Mouse (Mus musculus) granulocyte monocyte progenitor cell, adult 5-6 weeks (primary cell): ENCODE data around the gene Mapt. TPM values are rescaled to one million over a fixed set of nuclear protein-coding genes. Genes with fewer than 3 reads are reported as not detected.

Experiments
- ATAC-seq: replicated peaks from 2 replicates; pipeline ENCODE4 v1.8.0; 2016; ENCODE audit warnings: mild to moderate bottlenecking, moderate TSS enrichment, inconsistent platforms; ENCODE audit not compliant: poor library complexity, severe bottlenecking
- total RNA-seq, 2 experiments: library from RNA; stranded (forward) in 1 of 2; stranded (reverse) in 1 of 2; fragments of 200-712, 200-1000 nt in 1 of 2; fragments of >200 nt in 1 of 2; fragmentation: Nextera tagmentation in 1 of 2; gene quantifications; 2 replicates each; pipeline ENCODE4 v1.2.3; 2014 to 2017

Mapt gene
- total RNA-seq, 2 experiments from 2014 or later: not detected

DNA sequence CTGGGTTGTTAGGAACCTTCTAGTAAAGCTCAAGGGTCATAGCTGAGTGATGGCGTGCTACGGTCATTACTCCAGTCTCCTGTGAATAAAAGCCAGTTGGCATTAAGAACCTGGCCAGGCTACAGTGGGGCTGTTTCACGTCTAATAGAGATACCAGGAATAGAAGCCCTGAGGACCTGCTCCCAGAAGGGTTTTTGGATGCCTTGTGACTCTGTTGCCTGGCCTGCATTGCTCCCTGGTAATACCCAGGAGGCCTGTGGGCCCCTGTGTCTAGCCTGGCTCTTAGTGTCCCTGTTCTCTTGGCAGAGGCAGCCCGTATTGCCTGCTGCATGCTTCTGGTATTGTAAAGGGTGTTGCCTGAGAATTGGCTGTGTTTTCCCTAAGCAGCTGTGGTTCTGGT is 75.9 kb downstream of the Mapt start:
- ATAC-seq: no peak

DNA sequence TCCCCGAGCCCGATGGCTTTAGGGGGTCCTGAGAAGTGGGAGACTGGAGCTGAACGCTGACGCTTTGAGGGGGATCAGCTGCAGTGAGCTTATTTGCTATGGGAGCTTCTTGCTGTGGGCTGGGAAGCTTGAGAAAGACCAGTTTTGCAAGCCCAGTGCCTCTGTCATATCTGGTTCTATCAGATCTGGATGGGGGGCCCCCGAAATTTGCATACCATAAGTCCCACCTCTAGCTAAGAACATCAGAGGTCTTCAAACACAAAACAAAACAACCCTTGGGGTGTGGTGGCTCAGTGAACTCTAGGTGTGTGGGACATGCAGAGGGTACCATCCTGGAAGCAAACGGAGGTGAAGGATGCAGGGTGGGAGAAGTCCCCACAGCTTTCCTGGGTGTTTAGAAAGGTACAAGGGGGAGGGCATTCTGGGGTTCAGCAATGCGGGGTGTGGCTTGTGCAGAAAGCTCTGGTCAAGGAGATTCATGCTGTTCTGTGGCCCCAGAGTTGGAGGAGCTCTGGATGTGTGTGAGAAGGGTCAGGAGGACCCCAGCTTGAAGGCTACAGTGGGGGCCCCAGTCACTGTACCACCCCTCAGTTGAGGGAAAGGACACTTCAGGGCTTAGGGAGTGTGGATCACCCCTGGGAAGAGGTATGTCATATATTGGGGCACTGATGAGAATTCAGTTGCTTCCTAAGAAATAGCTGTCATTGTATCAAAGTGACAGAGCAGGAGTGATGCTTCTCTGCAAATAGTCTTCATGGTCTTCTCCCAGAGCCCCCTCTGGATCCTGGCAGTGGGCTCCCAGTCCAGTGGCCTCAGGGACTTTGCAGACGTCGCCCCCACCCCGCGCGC is 78.4 kb downstream of the Mapt start:
- ATAC-seq: no peak

DNA sequence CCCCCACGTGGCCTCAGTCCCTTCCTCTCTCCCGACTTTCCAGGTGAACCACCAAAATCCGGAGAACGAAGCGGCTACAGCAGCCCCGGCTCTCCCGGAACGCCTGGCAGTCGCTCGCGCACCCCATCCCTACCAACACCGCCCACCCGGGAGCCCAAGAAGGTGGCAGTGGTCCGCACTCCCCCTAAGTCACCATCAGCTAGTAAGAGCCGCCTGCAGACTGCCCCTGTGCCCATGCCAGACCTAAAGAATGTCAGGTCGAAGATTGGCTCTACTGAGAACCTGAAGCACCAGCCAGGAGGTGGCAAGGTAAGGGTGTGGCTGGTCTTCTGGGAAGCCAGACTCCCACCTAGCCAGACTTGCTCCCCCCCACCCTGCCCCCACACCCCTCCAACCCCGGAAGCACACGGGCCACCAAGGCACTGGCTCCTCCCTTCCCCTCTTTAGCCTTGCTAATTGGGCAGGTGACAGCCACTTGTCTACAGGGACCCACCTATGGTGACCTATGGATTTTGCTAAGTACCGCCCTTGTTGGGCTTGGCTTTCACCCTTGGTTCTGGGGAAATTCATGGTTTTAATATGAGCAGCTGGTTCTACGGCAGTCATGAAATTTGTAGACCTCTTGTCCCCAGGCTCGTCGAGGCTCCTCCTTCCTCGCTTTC is 79.2 kb downstream of the Mapt start:
- ATAC-seq: no peak; the same call in 1 of the 2 replicates

DNA sequence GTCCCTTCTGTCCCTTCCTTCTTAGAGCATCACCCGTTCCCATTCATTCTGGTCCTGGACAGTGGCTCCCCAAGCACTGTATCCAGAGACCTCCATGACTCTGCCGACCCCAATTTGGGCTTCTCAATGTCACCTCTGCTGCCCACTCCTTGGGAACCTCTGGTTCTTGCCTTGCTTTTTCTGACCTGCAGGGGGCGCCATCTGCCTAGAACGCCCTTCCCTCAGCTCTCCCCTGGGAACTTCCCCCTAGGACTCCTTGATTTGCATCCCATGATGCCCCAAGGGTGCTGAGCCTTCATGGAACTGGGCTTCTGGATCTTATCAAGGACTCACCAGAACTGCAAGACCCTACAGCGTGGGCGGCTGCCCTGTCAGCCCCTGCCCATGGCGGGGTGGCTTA is 80.5 kb downstream of the Mapt start:
- peak; percentile 46; the same call in 1 of the 2 replicates for ATAC-seq

DNA sequence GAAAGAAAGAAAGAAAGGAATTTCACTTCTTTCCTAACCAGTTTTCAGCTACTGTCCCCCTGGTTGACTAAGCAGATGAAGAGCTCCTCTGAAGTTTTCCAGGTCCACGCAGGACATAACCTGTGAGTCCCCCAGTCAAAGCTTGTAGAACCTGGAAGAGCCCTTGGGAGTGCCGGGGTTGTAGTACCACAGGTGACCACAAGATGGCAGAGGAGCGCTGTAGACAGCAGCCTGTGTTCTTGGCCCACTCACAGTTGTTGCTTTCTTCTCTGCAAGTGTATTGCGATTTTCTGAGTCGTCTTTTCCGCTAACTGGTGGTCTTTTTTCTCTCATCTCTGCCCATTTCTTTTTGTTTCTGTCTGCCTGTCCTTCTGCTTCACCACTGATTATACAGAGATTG is 84.5 kb downstream of the Mapt start:
- peak; percentile 56 for ATAC-seq

DNA sequence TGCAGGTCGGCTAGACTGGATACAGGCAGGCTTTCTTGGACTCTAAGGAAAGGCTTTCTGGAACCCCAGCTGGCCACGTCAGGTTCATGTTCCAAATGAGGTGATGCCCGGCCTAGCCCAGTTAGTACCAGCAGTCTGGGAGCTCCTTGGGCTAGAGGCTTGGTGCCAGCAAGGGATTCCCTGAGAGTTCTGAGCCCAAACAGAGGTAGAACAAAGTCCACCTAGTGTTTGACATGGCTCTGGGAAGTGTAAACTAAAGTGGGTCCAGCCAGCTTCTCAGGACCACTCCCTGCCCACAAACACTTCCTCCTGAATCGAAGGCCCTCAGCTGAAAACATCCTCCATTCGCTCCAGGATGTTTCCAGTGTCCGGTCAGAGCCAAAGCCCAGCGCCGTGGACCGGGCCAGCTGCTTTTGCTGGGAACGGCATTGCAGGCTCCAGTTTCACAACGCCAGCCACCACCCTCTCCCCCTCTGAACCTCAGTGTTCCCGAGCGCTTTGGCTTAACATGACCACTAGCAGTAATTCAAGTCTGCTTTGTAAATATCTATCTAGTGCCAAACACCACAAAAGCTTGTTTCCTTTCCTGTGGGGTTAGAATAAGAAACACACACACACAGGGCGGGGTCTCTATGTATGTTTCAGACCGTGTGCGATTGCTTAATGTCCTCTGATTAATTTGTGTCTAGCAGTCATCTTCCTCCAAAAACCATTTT is 85.7 kb downstream of the Mapt start:
- peak; percentile 64 for ATAC-seq

DNA sequence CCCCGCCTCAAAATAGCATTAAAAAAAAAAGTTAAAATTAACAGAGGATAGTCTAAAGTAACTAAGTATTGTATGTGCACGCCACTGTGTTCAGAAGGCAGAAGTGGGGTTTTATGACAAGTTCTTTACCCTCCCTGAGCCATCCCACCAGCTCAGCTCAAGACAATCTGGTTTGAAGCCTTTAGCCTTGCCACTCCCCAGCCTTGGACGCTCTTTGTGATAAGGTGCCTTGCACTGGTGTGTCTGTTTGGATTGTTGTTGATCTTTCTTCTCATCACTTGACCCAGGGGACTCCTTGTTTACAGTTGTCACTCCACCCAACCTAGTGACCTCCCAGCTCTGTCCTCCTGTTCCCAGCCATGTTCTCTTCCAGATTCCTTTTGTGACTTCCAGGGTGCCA is 86.4 kb downstream of the Mapt start:
- no peak for ATAC-seq

DNA sequence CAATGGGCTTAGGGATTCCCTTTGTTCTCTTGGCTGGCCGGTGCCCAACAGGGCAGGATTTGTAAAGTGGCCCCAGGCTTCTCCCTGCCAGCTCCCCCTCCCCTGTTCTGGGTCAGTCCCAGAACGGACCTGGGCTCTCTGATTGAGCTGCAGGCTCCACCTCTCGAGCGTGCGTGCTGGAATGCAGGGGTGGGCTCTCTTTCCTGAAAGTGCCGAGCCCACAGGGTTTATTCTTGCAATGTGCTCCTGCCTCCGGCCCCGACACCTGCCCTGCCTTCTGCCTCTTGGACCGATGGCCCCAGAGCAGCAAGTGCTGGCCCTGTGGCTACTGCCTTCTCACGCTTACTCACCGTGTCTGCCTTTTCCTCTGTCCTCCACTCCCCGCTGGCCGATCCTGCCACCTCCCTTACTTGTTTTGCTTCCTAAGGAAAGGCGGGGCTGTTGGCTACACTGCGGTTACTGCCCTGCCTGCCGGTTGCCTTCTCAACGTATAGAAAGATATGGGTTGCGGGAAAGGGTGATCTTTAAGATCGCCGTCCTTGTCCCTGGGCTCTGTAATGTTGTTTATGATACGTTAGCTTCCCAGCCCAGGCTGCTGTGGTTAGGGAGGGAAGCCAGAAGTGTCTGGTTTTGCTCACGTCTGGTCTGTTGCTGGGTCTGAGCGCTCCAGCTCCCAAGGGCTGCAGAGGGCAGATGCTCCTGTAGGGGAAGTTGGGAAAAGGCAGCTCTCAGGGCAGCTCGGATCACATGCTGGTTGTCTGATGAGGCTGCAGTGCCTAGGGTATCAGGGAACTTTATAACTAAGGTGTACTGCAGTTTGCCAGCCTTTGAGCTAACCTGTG is 88.0 kb downstream of the Mapt start:
- ATAC-seq: peak; percentile 52

DNA sequence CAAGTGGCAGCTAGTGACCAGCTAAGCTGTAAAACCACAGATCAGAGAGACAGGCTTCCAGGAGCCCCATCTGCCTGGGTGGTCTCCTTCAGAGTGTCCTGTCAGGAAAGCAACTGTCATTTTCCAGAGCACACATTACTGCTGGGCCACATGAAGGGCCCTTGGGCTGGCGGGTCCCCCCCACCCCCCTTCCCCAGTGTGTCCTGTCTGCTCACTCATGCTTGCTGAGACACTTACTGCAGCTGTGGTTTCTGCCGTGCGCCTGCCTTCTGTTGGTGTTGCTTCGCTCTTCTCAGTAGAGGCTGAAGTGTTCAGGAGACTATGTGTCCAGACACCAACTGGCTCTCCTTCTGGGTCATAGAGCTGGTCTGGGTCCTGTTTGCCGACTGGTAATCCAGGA is 89.3 kb downstream of the Mapt start:
- ATAC-seq: no peak

DNA sequence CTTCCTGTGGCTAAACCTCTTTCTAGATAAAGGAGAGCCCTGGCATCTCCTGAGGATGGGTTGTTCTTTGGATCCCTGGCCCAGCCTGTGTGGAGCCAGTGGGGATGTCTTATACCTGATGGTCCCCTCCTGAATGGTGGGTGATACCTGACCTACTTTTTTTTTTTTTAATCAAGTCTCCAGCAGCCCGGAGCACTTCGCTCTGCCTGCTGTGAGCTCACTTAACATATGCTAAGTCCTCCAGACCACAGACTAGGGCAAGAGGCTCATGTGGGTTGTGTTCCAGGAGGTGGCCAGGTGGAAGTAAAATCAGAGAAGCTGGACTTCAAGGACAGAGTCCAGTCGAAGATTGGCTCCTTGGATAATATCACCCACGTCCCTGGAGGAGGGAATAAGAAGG is 91.0 kb downstream of the Mapt start:
- ATAC-seq: no peak

DNA sequence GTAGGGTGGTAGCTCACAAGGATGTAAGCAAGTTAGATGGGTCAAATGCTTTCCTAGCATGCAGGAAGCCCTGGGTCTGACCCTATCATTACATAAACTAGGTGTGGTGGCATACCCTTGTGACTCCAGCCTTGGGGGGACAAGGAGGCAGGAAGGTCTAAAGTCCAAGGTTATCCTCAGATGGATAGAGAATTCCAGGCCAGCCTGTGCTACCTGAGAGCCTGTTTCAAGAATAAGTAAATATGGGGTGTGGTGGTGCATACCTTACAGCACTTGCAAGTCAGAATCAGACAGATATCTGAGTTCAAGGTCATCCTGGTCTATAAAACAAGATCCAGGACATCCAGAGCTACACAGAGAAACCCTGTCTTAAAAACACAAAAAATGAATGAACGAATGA is 96.3 kb downstream of the Mapt start:
- no peak for ATAC-seq

DNA sequence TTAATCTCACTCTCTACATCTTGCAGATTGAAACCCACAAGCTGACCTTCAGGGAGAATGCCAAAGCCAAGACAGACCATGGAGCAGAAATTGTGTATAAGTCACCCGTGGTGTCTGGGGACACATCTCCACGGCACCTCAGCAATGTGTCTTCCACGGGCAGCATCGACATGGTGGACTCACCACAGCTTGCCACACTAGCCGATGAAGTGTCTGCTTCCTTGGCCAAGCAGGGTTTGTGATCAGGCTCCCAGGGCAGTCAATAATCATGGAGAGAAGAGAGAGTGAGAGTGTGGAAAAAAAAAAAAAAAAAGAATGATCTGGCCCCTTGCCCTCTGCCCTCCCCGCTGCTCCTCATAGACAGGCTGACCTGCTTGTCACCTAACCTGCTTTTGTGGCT is 96.8 kb downstream of the Mapt start:
- no peak for ATAC-seq

DNA sequence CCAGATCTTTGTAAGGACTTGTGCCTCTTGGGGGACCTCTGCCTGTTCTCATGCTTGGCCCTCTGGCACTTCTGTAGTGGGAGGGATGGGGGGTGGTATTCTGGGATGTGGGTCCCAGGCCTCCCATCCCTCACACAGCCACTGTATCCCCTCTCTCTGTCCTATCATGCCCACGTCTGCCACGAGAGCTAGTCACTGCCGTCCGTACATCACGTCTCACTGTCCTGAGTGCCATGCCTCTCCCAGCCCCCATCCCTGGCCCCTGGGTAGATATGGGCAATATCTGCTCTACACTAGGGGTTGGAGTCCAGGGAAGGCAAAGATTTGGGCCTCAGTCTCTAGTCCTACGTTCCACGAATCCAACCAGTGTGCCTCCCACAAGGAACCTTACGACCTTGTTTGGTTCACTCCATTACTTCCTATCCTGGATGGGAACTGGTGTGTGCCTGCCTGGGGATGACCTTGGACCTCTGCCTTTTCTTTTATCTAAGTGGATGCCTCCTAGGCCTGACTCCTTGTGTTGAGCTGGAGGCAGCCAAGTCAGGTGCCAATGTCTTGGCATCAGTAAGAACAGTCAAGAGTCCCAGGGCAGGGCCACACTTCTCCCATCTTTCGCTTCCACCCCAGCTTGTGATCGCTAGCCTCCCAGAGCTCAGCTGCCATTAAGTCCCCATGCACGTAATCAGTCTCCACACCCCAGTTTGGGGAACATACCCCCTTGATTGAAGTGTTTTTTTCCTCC is 98.2 kb downstream of the Mapt start:
- no peak for ATAC-seq

DNA sequence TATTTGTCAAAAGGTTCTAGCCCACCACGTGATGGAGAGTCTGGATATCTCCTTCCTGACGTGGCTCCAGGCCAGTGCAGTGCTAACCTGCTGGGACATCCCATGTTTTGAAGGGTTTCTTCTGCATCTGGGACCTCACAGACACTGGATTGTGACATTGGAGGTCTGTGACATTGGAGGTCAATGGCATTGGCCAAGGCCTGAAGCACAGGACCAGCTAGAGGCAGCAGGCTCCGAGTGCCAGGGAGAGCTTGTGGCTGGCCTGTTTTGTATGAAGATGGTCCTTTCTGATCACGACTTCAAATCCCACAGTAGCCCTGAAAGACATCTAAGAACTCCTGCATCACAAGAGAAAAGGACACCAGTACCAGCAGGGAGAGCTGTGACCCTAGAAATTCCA is 99.0 kb downstream of the Mapt start:
- ATAC-seq: no peak

DNA sequence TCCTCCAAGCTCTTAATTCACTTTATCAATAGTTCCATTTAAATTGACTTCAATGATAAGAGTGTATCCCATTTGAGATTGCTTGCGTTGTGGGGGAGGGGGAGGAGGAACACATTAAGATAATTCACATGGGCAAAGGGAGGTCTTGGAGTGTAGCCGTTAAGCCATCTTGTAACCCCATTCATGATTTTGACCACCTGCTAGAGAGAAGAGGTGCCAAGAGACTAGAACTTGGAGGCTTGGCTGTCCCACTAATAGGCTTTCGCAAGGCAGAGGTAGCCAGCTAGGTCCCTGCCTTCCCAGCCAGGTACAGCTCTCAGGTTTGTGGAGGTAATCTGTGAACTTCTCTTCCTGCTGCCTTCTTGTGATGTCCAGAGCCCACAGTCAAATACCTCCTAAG is 100.0 kb downstream of the Mapt start:
- ATAC-seq: no peak

DNA sequence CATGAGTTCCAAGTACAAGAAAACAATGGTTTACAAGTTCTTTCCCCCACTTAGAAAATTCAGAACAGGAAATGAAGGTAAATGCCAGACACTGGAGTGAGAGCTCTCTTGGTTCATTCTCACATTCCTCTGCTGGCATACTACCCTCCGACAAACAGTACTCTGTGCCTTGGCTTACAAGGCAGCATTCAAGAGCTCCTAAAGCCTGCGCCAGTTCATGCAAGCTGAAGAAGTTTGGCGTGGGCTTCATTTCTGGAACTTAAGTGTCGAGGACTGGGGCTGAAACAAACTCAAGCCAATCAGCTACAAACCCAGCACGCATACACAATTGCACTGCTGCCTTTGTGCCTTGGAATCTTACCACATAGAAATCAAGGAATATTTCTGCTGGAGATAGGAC is 100.9 kb downstream of the Mapt start:
- ATAC-seq: no peak

DNA sequence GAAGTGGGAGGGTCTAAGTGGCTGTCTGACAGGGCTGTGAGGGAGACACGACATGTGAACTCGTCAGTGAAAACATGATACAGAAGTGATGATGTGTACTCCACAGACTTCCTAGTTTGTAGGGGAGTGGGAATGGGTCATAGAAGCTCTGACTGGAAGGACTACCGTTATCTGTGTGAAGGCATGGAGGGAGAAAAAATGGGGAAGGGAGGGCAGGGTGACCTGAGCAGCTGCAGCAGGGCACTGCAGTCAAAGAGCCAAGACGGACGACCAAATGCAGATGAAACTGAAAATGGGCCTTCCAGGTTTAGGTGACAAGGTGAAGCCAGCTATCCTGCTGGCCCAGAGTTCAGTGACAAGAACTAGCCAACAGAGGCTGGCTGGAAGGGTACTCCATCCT is 102.9 kb downstream of the Mapt start:
- ATAC-seq: no peak

DNA sequence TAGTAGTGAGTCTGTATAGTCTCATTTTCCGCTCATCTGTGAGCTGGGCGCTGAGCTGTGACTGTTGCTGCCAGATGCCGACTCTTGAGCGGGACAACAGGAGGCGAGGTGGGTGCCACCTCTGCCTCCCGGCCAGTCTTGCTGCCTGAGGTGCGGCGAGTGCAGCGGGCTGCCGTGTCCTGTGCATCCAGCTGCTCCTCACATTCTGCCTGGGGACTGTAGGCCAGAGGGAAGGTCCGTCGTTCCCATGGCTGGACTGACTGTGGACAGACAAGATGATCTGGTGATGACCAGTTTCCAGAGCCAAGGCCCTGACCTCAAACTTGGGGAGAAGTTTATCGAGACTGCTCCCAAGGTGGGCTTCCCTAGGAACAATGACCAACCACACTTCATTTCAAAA is 103.8 kb downstream of the Mapt start:
- no peak for ATAC-seq

DNA sequence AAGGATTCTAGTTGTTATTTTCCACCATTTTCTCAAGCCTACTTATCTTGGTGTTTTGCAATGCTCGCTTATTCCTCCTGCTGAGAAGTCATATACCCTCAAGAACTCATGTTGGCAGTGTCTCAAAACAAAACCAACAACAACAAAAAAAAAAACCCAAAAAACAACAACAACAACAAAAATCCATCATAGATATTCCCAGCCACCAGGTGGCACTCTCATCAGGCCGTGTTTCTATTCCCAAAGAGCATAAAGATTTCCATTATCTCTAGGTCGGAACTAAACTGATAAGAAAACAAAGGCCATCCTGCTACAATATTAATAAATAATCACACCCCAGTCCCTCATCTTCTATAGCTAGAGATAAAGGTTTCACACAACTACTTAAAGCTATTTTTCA is 115.7 kb downstream of the Mapt start:
- ATAC-seq: no peak

DNA sequence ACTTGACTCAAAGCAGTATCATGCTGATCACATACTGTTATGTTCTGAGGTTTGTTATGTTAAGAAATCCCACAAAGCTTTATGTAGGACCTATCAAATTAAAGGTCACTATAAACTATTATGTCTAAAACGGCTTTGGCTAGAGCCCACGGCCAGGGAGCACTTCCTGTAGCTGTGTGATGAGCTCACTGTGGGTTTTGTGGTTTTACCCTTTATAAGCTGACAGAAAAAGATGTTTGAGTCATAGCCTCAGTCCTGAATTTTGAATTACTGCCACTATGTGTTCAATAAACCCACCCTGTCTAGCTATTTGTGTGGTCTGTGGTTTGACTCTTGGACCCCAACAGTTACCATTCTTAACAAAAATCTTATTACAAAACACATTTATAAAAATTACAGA is 130.6 kb downstream of the Mapt start:
- ATAC-seq: peak; percentile 98
